Mouse (Mus musculus): ENCODE data around the gene Frs2. TPM values are rescaled to one million over a fixed set of nuclear protein-coding genes. Genes with fewer than 3 reads are reported as not detected.

Gene Frs2
- polyA plus RNA-seq (2014; fragmentation: Illumina TruSeq; extraction: RNeasy Lipid Tissue Mini Kit (QIAGEN cat#74804); ENCODE audit: insufficient read depth, low read depth, low replicate concordance) = 6.7 TPM

DNA sequence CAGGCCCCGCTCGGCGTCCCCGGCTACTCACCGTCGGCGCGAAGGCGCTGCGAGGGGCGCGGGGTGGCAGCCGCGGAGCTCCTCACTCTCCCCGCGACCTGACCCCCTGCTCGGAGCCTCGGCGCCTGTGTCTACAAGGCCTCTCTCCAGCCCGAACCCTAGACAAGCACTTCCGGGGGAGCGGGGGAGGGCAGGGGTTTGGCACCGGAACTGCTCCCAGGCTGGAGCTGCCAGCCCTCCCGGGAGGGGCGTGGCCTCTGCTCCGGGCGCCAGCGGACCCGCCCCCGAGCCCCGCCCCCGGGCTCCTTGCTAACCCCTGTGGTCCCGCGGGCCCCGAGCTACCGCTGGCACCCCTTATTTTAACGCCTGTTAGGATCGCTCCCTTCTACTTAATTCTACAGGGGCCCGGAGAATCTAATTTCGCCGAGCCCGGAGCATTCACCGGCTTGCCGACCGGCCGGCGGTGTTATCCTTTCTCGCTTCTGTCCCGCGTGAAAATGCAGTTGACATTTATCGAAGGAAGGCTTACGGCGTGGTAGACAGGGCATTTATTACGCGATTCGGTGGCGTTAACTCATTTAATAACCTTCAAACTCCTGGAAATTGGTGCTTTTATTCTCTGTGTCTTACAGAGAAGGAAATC is at the start of gene Frs2:
Gene Frs2, minus strand, starts transcription at position 174 of the 643 bp plus-strand sequence.

DNA sequence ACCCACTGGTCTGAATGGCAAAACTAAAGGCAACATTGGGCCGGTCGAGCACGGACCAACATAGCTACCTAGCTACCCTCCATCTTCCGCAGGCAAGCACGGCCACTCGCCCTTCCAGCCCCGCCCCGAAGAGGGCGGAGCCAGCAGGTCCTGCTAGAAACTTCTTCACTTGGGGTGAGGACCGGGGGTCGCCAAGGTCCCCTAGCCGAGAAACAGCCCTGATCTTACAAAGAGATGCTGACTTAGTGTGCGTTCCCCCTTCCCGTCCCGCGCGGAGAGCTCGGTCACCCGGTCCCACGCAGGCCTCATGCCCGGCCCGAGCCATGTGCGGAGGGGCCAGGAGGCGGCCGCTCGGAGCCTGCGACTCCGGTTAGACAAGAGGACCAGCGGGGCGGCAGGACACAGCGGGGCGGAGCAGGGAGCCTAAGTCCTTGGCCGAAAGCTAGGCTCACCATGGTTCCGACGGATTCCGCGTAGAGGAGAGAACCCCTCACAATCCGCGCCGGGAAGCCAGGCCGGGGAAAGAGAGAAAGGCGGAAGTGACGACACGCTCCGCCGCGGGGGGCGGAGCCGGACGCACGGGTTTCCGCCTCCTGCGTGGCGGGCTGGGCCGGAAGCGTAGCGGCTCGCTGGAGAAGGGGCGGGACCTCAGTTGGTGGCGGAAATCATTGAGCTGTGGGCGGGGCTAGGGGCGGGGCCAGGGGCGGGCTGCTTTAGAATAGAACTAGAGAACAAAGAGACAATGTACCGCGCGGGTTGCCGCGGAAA is 84.9 kb downstream of the Frs2 start, which contains the start of gene Cct2:
Gene Cct2, minus strand, starts transcription at position 561 of the 768 bp plus-strand sequence.

DNA sequence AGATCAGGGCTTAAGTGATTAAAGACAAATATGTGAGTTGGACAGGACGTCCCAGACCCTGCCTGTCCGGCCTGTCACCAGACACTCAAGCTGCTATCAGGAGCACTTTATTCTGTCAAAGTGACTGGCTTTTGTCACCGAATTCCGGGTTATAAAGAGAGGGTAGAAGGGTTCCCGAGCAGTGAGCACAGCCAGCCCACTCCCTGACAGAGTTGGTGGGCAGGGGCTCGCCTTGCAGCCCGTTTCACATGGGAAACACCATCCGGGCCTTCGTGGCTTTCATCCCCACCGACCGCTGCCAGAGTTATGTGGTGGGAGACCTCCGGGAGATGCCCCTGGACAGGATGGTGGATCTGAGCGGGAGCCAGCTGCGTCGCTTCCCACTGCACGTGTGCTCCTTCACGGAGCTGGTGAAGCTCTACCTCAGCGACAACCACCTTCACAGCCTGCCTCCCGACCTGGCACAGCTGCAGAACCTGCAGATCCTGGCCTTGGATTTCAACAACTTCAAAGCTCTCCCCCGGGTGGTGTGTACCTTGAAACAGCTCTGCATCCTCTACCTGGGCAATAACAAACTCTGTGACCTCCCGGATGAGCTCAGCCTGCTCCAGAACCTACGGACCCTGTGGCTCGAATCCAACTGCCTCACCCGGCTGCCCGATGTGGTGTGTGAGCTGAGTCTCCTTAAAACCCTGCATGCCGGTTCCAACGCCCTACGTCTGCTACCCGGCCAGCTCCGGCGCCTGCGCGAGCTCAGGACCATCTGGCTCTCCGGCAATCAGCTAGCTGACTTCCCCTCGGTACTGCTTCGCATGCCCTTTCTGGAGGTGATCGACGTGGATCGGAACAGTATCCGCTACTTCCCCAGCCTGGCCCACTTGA is 102.9 kb downstream of the Frs2 start, which contains the start of gene Lrrc10:
Gene Lrrc10, plus strand, starts transcription at position 167 of the 882 bp plus-strand sequence.

Other genes starting within 250 kb of the Frs2 start
- gene Rab3ip, start 197.8 kb downstream of the Frs2 start, polyA plus RNA-seq (2014; fragmentation: Illumina TruSeq; extraction: RNeasy Lipid Tissue Mini Kit (QIAGEN cat#74804); ENCODE audit: insufficient read depth, low read depth, low replicate concordance) = 17.9 TPM
- gene Gm10271, start 175.9 kb downstream of the Frs2 start, polyA plus RNA-seq (2014; fragmentation: Illumina TruSeq; extraction: RNeasy Lipid Tissue Mini Kit (QIAGEN cat#74804); ENCODE audit: insufficient read depth, low read depth, low replicate concordance) = not detected
- gene Best3, start 162.2 kb downstream of the Frs2 start, polyA plus RNA-seq (2014; fragmentation: Illumina TruSeq; extraction: RNeasy Lipid Tissue Mini Kit (QIAGEN cat#74804); ENCODE audit: insufficient read depth, low read depth, low replicate concordance) = 0.11 TPM
- 1.6 TPM for gene Lrrc10, start 103.2 kb downstream of the Frs2 start, polyA plus RNA-seq (2014; fragmentation: Illumina TruSeq; extraction: RNeasy Lipid Tissue Mini Kit (QIAGEN cat#74804); ENCODE audit: insufficient read depth, low read depth, low replicate concordance)
- 103 TPM for gene Cct2, start 84.7 kb downstream of the Frs2 start, polyA plus RNA-seq (2014; fragmentation: Illumina TruSeq; extraction: RNeasy Lipid Tissue Mini Kit (QIAGEN cat#74804); ENCODE audit: insufficient read depth, low read depth, low replicate concordance)
- 48.4 TPM for gene Yeats4, start 76.0 kb upstream of the Frs2 start, polyA plus RNA-seq (2014; fragmentation: Illumina TruSeq; extraction: RNeasy Lipid Tissue Mini Kit (QIAGEN cat#74804); ENCODE audit: insufficient read depth, low read depth, low replicate concordance)
- 0.84 TPM for gene 9530003J23Rik, start 90.2 kb upstream of the Frs2 start, polyA plus RNA-seq (2014; fragmentation: Illumina TruSeq; extraction: RNeasy Lipid Tissue Mini Kit (QIAGEN cat#74804); ENCODE audit: insufficient read depth, low read depth, low replicate concordance)
- 11,807 TPM for gene Lyz2, start 133.8 kb upstream of the Frs2 start, polyA plus RNA-seq (2014; fragmentation: Illumina TruSeq; extraction: RNeasy Lipid Tissue Mini Kit (QIAGEN cat#74804); ENCODE audit: insufficient read depth, low read depth, low replicate concordance)
- gene Lyz1, start 144.3 kb upstream of the Frs2 start, polyA plus RNA-seq (2014; fragmentation: Illumina TruSeq; extraction: RNeasy Lipid Tissue Mini Kit (QIAGEN cat#74804); ENCODE audit: insufficient read depth, low read depth, low replicate concordance) = 1,103 TPM
- 17.6 TPM for gene Cpsf6, start 231.5 kb upstream of the Frs2 start, polyA plus RNA-seq (2014; fragmentation: Illumina TruSeq; extraction: RNeasy Lipid Tissue Mini Kit (QIAGEN cat#74804); ENCODE audit: insufficient read depth, low read depth, low replicate concordance)

All from lung, adult 10 weeks (tissue).